Mouse (Mus musculus): ENCODE results near the gene Gm13285.
"Not testable (repeated sequence)": the region's sequence is repeated elsewhere in the genome, so short reads cannot be mapped to it uniquely, and the experiment has no call there.

DNA sequence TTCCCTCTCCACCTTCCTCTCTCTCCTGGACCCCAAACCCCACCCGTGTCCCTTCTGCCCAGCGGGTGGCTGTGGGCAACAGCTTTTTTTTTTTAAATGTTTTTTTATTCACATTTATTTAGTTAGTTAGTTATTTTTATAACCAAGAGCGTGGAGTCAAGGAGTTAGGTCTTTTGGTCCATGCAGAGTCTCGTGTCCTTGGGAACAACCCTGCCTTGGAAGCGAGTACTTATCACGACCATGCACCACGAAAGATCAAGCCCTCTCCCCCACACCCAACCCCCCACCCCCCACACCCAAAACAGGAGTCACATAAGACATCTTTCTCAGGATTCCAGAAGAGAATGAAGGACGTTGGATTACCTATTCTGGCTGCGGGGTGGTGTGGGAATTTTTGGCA lies 37.1 kb upstream of the Gm13285 start:
- not testable (repeated sequence) for TF ChIP-seq POLR2A (IDR thresholded peaks at IDR 0.05; ENCODE audit: insufficient read depth, low read length); CTCF (IDR thresholded peaks at IDR 0.05; ENCODE audit: low read depth, low read length)
